Mouse (Mus musculus) fat pad, adult 2 months (tissue): ENCODE measurements at regions not wholly inside any gene's neighbourhood (a gene's known extent, or its start where the extent isn't known, plus 50 kb on each side); places are given as distances from the start of the nearest gene placed in this dataset.

Experiments used
- DNase-seq: peaks from one replicate; pipeline ENCODE4 v3.0.0-alpha.2; 2011; ENCODE audit warnings: low read depth, low spot score; ENCODE audit errors: extremely low read depth

GRCm38 (mm10) chr11:105538421-105539210 is 51.2 kb upstream of the Tanc2 start:
- DNase-seq: no peak

- no peak for DNase-seq
These were observed 57.2 kb upstream of the Tanc2 start for GRCm38 (mm10) chr11:105532616-105533015.

GRCm38 (mm10) chr11:105530711-105531157 is 59.1 kb upstream of the Tanc2 start:
- no peak for DNase-seq

GRCm38 (mm10) chr11:105526066-105526465 is 63.7 kb upstream of the Tanc2 start:
- no peak for DNase-seq

- DNase-seq: peak; percentile 83
These were observed 64.2 kb upstream of the Tanc2 start for GRCm38 (mm10) chr11:105525608-105526007.

- DNase-seq: no peak
These were observed 65.4 kb upstream of the Tanc2 start for GRCm38 (mm10) chr11:105524400-105524799.

- no peak for DNase-seq
These were observed 66.0 kb upstream of the Tanc2 start for GRCm38 (mm10) chr11:105523765-105524164.

GRCm38 (mm10) chr11:105520398-105520797 is 63.9 kb upstream of the March10 start:
- DNase-seq: no peak

GRCm38 (mm10) chr11:105513275-105513674 is 56.7 kb upstream of the March10 start:
- DNase-seq: no peak

- DNase-seq: no peak
These were observed 54.1 kb upstream of the March10 start for GRCm38 (mm10) chr11:105510626-105511025.

- no peak for DNase-seq
These were observed 53.5 kb upstream of the March10 start for GRCm38 (mm10) chr11:105510056-105510455.

GRCm38 (mm10) chr11:105508660-105509038 is 52.1 kb upstream of the March10 start:
- DNase-seq: no peak

- no peak for DNase-seq
These were observed 51.6 kb upstream of the March10 start for GRCm38 (mm10) chr11:105507972-105508659.

GRCm38 (mm10) chr11:105507332-105507971 is 50.9 kb upstream of the March10 start:
- DNase-seq: no peak
